Mouse (Mus musculus): ENCODE results near the gene Nrde2. TPM values are rescaled to one million over a fixed set of nuclear protein-coding genes. Genes with fewer than 3 reads are reported as not detected.

The Nrde2 gene
- polyA plus RNA-seq, 1 experiment, result 8.1 TPM

DNA sequence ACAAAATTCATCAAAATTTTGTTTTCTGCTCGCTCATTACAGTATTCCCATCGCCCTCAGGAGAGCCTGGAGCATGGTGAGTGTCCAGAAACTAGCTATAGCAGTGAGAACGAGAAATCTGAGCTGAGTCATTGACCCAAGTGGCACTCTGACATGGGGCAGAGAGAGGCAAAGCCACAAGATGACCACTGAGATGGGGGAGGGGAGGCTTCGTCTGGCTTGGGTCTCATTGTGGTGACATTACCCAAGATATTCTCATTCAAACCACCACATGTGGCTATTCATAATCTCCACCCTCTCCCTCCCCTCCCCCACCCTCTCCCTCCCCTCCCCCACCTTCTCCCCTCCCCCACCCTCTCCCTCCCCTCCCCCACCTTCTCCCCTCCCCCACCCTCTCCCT is 52.0 kb downstream of the Nrde2 start:
- Histone ChIP-seq H3K27ac (ENCODE audit: insufficient read depth, low read length) (no peak overlapping the region), H3K4me1 (ENCODE audit: control insufficient read depth, insufficient read depth, low read length) (peaks cover 6% of the 10 kb centered on the region), H3K4me3 (ENCODE audit: insufficient read depth, low read length) (no peak overlapping the region)
- TF ChIP-seq POLR2A (IDR thresholded peaks at IDR 0.05; ENCODE audit: low read depth, low read length), result no peak
- TF ChIP-seq CTCF (IDR thresholded peaks at IDR 0.05; ENCODE audit: borderline replicate concordance, insufficient read depth, low read length), result no peak

DNA sequence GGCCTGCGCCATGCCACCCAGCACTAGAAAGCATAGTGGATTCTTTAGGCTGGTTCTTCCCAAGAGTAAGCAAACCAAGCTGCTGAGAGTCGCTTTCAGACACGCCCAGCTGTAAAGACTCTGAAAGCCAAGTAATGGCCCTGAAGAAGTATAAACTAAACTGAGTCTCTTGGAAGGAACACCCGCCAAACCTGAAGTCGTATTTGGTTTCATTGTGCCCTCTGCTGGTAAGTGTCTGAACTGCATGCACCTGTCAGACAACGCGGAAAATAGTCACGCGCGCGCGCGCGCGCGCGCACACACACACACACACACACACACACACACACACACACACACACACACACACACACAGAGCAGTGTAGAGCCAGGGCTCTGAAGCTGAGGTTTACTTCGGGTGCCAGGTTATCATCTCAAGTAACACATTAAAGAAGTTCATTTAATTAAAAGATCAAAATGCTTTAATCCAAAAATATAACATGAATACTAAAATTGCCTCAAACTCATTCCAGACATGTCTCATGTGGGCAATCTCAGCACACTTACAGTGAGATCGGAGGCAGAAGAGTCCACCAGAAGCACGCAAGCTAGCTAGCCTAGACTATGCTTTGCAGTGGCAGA is 53.1 kb downstream of the Nrde2 start:
- peaks cover 3% of the 10 kb centered on the region for H3K4me1 ChIP-seq (ENCODE audit: control insufficient read depth, insufficient read depth, low read length)
- no peak overlapping the region for H3K4me3 ChIP-seq (ENCODE audit: insufficient read depth, low read length)
- no peak overlapping the region for H3K27ac ChIP-seq (ENCODE audit: insufficient read depth, low read length)
- TF ChIP-seq CTCF (IDR thresholded peaks at IDR 0.05; ENCODE audit: borderline replicate concordance, insufficient read depth, low read length), result peak; percentile 63; the same call in 1 of the 2 replicates
- TF ChIP-seq POLR2A (IDR thresholded peaks at IDR 0.05; ENCODE audit: low read depth, low read length), result no peak

DNA sequence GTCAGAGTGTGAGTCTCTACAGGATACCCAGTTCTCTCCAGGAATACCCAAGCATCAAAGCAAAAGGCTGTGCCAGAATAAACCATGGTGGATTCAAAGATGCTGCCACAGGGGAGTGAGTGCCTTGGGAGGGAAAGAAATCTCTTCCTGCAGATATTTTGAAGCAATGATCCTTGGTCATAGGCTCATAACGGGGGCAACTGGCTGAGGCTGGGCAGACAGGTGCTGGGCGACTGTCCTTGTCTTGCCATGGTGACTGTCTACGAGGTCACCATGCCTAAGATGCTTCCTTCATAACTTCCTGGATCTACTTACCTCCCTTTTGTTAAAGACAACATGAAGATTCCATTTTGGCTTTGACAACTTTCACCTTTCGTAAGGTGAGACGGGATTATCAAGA is 54.9 kb downstream of the Nrde2 start:
- Histone ChIP-seq H3K4me1 (ENCODE audit: control insufficient read depth, insufficient read depth, low read length) (no peaks in the 10 kb centered on the region; the same call in 1 of the 2 replicates), H3K4me3 (ENCODE audit: insufficient read depth, low read length) (no peak overlapping the region), H3K27ac (ENCODE audit: insufficient read depth, low read length) (no peak overlapping the region)
- TF ChIP-seq CTCF (IDR thresholded peaks at IDR 0.05; ENCODE audit: borderline replicate concordance, insufficient read depth, low read length), result no peak

DNA sequence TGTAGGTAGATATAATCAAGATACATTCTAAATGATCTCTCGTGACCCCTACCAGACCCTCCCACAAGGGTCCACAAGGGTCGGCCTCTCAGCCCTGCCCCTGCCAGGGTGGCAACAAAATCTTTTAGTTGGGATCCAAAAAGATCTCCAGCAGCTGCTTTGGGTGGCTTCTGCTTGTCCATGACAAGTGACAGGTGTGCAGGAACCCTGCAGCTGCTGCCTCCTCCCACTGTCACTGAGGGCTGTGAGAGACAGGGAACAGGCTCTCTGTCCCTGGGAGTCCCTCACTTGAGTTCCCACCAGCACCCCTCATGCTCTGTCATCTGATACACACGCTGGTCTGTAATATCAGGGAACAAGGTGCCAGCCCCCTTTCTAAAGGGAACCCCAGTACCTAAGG is 57.8 kb downstream of the Nrde2 start:
- Histone ChIP-seq H3K4me1 (ENCODE audit: control insufficient read depth, insufficient read depth, low read length) (peaks cover 2% of the 10 kb centered on the region), H3K4me3 (ENCODE audit: insufficient read depth, low read length) (no peak overlapping the region), H3K27ac (ENCODE audit: insufficient read depth, low read length) (no peak overlapping the region)
- no peak for TF ChIP-seq CTCF (IDR thresholded peaks at IDR 0.05; ENCODE audit: borderline replicate concordance, insufficient read depth, low read length)

DNA sequence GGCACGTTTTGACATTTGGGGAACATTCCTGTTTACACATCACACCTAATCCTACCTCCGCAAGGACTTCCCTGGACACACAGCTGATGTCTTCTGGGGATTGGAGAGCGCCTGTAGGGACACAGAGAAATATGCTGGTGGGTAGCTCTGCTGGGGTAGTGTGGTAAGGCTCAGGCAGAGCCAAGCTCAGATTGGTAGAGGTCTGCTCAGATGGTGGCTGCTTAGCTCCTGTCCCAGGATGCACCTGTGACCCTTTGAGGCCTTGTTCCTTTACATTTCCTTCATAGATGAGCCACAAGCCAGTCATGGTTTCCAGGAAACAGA is 58.8 kb downstream of the Nrde2 start:
- Histone ChIP-seq H3K4me1 (ENCODE audit: control insufficient read depth, insufficient read depth, low read length) (peaks cover 2% of the 10 kb centered on the region), H3K27ac (ENCODE audit: insufficient read depth, low read length) (no peak overlapping the region), H3K4me3 (ENCODE audit: insufficient read depth, low read length) (no peak overlapping the region)
- TF ChIP-seq CTCF (IDR thresholded peaks at IDR 0.05; ENCODE audit: borderline replicate concordance, insufficient read depth, low read length) (no peak), POLR2A (IDR thresholded peaks at IDR 0.05; ENCODE audit: low read depth, low read length) (no peak)

DNA sequence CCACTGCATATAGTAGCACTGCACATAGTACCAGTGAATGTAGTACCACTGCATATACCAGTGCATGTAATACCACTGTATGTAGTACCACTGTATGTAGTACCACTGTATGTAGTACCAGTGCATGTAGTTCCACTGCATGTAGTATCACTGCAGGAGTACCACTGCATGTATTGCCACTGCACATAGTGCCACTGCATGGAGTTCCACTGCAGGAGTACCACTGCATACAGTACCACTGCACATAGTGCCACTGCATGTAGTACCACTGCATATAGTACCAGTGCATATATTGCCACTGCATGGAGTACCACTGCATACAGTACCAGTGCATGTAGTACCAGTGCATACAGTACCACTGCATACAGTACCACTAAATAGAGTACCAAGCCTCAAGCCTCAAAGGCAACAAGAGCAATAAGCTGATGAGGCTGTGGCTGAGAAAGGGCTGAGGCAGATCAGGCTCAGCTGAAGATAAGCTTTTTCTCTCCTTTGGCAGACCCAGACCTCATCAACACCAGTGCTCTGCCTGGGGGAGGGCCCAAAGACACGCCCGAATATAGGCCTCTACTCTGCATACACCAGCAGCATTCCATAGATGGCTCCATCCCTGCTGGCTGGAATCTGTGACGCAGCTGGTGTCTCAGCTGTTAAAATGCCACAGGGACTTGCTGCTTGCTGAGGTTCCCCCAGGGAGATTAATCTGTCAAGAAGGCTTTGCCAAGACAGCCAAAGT is 59.3 kb downstream of the Nrde2 start:
- TF ChIP-seq CTCF (IDR thresholded peaks at IDR 0.05; ENCODE audit: borderline replicate concordance, insufficient read depth, low read length), result no peak
- no peak for TF ChIP-seq POLR2A (IDR thresholded peaks at IDR 0.05; ENCODE audit: low read depth, low read length)
- Histone ChIP-seq H3K4me3 (ENCODE audit: insufficient read depth, low read length) (no peak overlapping the region), H3K4me1 (ENCODE audit: control insufficient read depth, insufficient read depth, low read length) (peaks cover 2% of the 10 kb centered on the region), H3K27ac (ENCODE audit: insufficient read depth, low read length) (no peak overlapping the region)

DNA sequence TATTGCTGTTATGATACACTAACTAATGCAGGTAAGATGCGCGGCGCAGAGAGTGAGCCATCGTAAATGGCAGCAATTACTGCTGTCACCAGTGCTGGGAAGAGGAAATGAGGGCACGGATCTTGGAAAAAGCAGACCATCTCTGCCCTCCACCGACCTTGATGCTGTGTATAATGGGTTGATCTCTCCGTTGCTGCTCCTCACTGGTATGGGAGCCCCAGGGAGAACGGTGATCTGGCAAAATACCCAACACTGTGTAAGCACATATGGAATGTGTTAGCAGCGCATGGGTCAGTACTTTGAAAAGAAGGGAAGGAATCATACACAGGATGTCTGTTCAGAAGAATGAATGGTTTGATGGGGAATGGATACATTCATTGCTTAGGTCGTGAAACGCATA is 66.4 kb downstream of the Nrde2 start:
- Histone ChIP-seq H3K4me1 (ENCODE audit: control insufficient read depth, insufficient read depth, low read length) (peaks cover 2% of the 10 kb centered on the region; the same call in 1 of the 2 replicates), H3K27ac (ENCODE audit: insufficient read depth, low read length) (no peak overlapping the region), H3K4me3 (ENCODE audit: insufficient read depth, low read length) (no peak overlapping the region)
- TF ChIP-seq POLR2A (IDR thresholded peaks at IDR 0.05; ENCODE audit: low read depth, low read length) (no peak), CTCF (IDR thresholded peaks at IDR 0.05; ENCODE audit: borderline replicate concordance, insufficient read depth, low read length) (no peak)

DNA sequence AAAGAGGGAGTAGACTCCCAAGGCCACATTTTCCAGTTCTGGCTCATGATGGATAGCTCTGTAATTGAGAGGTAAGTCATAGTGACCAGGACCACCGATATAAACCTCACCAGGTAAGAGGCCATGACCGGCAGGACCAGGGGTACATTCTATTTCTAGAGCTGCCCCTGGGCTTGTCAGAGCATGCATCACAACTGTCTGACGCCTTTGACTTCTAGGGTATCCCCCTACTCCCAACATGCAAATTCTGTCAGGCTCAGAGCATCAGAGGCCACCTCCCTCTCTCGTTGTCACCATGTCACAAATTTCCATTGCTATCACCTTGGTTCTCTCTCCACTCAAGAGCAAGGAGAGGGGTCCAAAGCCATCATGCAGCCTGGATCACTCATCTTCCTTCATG is 68.7 kb downstream of the Nrde2 start:
- TF ChIP-seq POLR2A (IDR thresholded peaks at IDR 0.05; ENCODE audit: low read depth, low read length) (no peak), CTCF (IDR thresholded peaks at IDR 0.05; ENCODE audit: borderline replicate concordance, insufficient read depth, low read length) (no peak)
- Histone ChIP-seq H3K4me3 (ENCODE audit: insufficient read depth, low read length) (no peak overlapping the region), H3K27ac (ENCODE audit: insufficient read depth, low read length) (no peak overlapping the region), H3K4me1 (ENCODE audit: control insufficient read depth, insufficient read depth, low read length) (no peaks in the 10 kb centered on the region)

DNA sequence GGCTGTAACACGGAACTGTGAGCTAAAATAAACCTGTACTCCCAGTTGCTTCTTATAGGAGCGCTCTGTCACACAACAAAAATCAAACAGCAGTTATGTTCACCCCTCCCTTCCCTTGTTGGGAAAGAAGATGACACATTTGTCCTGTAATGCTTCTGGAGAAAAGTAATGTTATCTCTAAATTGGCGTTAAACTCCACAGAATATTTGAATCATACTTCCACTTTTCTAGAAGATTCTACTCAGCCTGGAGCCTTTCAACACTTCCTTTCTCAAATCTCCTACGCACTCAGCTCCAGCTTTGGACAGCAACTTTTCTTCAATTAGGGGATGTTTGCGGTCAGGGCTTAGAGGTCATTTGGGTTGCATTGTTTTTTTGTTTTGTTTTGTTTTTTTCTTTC is 70.2 kb downstream of the Nrde2 start:
- TF ChIP-seq CTCF (IDR thresholded peaks at IDR 0.05; ENCODE audit: borderline replicate concordance, insufficient read depth, low read length) (no peak), POLR2A (IDR thresholded peaks at IDR 0.05; ENCODE audit: low read depth, low read length) (no peak)
- H3K27ac ChIP-seq (ENCODE audit: insufficient read depth, low read length), result no peak overlapping the region

DNA sequence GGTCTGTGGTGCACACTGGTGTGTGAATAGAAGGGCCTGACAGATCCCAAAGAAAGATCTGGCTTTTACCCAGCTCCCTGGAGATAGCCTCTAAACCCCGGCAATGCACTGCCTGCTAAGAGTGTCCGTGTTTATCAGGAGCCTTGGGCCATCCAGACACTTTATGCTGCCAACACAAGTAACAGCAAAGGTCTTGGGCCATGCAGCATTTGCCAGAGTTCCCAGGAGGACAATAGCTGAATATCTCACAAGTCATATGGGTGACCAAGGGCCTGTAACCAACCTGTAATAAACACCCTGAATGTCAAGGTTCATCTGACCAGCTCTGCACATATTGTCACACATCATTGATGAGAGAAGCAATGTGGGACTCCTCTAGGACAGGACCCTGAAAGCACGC is 71.4 kb downstream of the Nrde2 start:
- TF ChIP-seq POLR2A (IDR thresholded peaks at IDR 0.05; ENCODE audit: low read depth, low read length) (no peak), CTCF (IDR thresholded peaks at IDR 0.05; ENCODE audit: borderline replicate concordance, insufficient read depth, low read length) (no peak)
- no peak overlapping the region for H3K27ac ChIP-seq (ENCODE audit: insufficient read depth, low read length)

More for the DNA sequence above, 70.2 kb downstream of the Nrde2 start:
- H3K4me1 ChIP-seq (ENCODE audit: control insufficient read depth, insufficient read depth, low read length), result no peaks in the 10 kb centered on the region
- no peak overlapping the region for H3K4me3 ChIP-seq (ENCODE audit: insufficient read depth, low read length)

More for the DNA sequence above, 71.4 kb downstream of the Nrde2 start:
- Histone ChIP-seq H3K4me1 (ENCODE audit: control insufficient read depth, insufficient read depth, low read length) (no peaks in the 10 kb centered on the region), H3K4me3 (ENCODE audit: insufficient read depth, low read length) (no peak overlapping the region)
